Mouse (Mus musculus): ENCODE results near the gene Hba-a1. TPM values are rescaled to one million over a fixed set of nuclear protein-coding genes. Genes with fewer than 3 reads are reported as not detected.
"Not testable (repeated sequence)": the region's sequence is repeated elsewhere in the genome, so short reads cannot be mapped to it uniquely, and the experiment has no call there.

Hba-a1 gene
- 317 and 411 TPM in 2 replicates for polyA plus RNA-seq (2015; fragmentation: Nextera tagmentation; extraction: Ambion mirVana)

GRCm38 (mm10) chr11:32283091-32283777, at the start of gene Hba-a1:
TSS of gene Hba-a1 (plus strand) at chr11:32283511.
- DNase-seq (ENCODE audit: low spot score): not testable (repeated sequence)

DNA sequence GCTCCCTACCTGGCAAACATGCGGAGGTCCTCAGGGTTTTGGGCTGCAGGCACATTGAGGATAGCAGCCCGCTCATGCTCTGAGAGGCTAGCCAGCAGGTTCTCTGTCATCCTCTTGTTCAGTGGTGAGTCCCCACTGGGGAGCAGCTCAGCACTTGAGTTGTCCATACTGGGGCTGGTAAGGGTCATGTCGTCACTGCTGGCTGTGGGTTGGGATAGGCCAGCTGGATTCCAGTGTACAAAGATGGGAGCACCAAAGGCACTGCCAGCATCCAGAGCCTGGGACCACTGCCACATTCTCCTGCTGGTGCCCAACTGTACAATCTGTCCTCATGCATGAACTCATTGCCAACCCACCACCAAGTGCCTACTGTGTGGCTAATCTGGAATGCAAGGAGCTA, 49.4 kb upstream of the Hba-a1 start:
- no peak for TF ChIP-seq EP300 (optimal IDR thresholded peaks at IDR 0.05)
- TF ChIP-seq CTCF (IDR thresholded peaks at IDR 0.05; ENCODE audit: low read depth): no peak
- no peaks in the 10 kb centered on the region for H3K9me3 ChIP-seq (ENCODE audit: control insufficient read depth, low read length)
- no peak overlapping the region for H3K27ac ChIP-seq (replicated peaks)
- DNase-seq (ENCODE audit: low spot score) (no peak), ATAC-seq (ENCODE audit: low FRiP score, low TSS enrichment) (no peak)
- no peak overlapping the region for H3K4me2 ChIP-seq (replicated peaks; ENCODE audit: low read depth)
- no peak overlapping the region for H3K9ac ChIP-seq (ENCODE audit: low read length)
- H3K27me3 ChIP-seq (ENCODE audit: control insufficient read depth, insufficient read depth, low read length): no peaks in the 10 kb centered on the region
- H3K4me3 ChIP-seq (ENCODE audit: low read depth, low read length): no peak overlapping the region
- peaks cover 4% of the 10 kb centered on the region; the same call in 1 of the 2 replicates for H3K4me1 ChIP-seq (replicated peaks; ENCODE audit: control insufficient read depth, insufficient read depth)
- H3K36me3 ChIP-seq (ENCODE audit: control insufficient read depth, insufficient read depth, low read length): peaks cover 17% of the 10 kb centered on the region; the same call in 1 of the 2 replicates
- 95% methylated on average over 3 of the region's 3 CpGs for WGBS

More at GRCm38 (mm10) chr11:32283091-32283777, at the start of gene Hba-a1:
- 100% methylated on average over 1 of the region's 5 CpGs for WGBS
- H3K4me2 ChIP-seq (replicated peaks; ENCODE audit: low read depth); H3K27ac ChIP-seq (replicated peaks); H3K9me3 ChIP-seq (ENCODE audit: control insufficient read depth, low read length); H3K27me3 ChIP-seq (ENCODE audit: control insufficient read depth, insufficient read depth, low read length); H3K9ac ChIP-seq (ENCODE audit: low read length); H3K4me1 ChIP-seq (replicated peaks; ENCODE audit: control insufficient read depth, insufficient read depth); H3K36me3 ChIP-seq (ENCODE audit: control insufficient read depth, insufficient read depth, low read length); H3K4me3 ChIP-seq (ENCODE audit: low read depth, low read length): not testable (repeated sequence)
- peak; percentile 28; the same call in 1 of the 2 replicates for ATAC-seq (ENCODE audit: low FRiP score, low TSS enrichment)

GRCm38 (mm10) chr11:32234816-32235485, 48.4 kb upstream of the Hba-a1 start:
- Histone ChIP-seq H3K4me2 (replicated peaks; ENCODE audit: low read depth) (no peak overlapping the region), H3K4me1 (replicated peaks; ENCODE audit: control insufficient read depth, insufficient read depth) (peaks cover 4% of the 10 kb centered on the region; the same call in 1 of the 2 replicates), H3K36me3 (ENCODE audit: control insufficient read depth, insufficient read depth, low read length) (peaks cover 17% of the 10 kb centered on the region; the same call in 1 of the 2 replicates), H3K9ac (ENCODE audit: low read length) (no peak overlapping the region), H3K4me3 (ENCODE audit: low read depth, low read length) (no peak overlapping the region), H3K9me3 (ENCODE audit: control insufficient read depth, low read length) (no peaks in the 10 kb centered on the region), H3K27ac (replicated peaks) (0 out of 2 replicates have a peak overlapping the region, but pooled peaks have one; percentile 1), H3K27me3 (ENCODE audit: control insufficient read depth, insufficient read depth, low read length) (no peaks in the 10 kb centered on the region)
- no peak for DNase-seq (ENCODE audit: low spot score)
- ATAC-seq (ENCODE audit: low FRiP score, low TSS enrichment): no peak
- no peak for TF ChIP-seq CTCF (IDR thresholded peaks at IDR 0.05; ENCODE audit: low read depth)
- no peak for TF ChIP-seq EP300 (optimal IDR thresholded peaks at IDR 0.05)
- 78% methylated on average over 6 of the region's 6 CpGs for WGBS

GRCm38 (mm10) chr11:32235646-32236045, 47.7 kb upstream of the Hba-a1 start:
- peaks cover 17% of the 10 kb centered on the region; the same call in 1 of the 2 replicates for H3K36me3 ChIP-seq (ENCODE audit: control insufficient read depth, insufficient read depth, low read length)
- TF ChIP-seq EP300 (optimal IDR thresholded peaks at IDR 0.05): no peak
- TF ChIP-seq CTCF (IDR thresholded peaks at IDR 0.05; ENCODE audit: low read depth): no peak
- H3K4me2 ChIP-seq (replicated peaks; ENCODE audit: low read depth): no peak overlapping the region
- no peak for ATAC-seq (ENCODE audit: low FRiP score, low TSS enrichment)
- no peaks in the 10 kb centered on the region for H3K27me3 ChIP-seq (ENCODE audit: control insufficient read depth, insufficient read depth, low read length)
- no peaks in the 10 kb centered on the region for H3K9me3 ChIP-seq (ENCODE audit: control insufficient read depth, low read length)
- DNase-seq (ENCODE audit: low spot score): peak; percentile 55
- H3K4me1 ChIP-seq (replicated peaks; ENCODE audit: control insufficient read depth, insufficient read depth): peaks cover 4% of the 10 kb centered on the region; the same call in 1 of the 2 replicates
- WGBS: 27% methylated on average over 3 of the region's 3 CpGs
- no peak overlapping the region; the same call in 1 of the 2 replicates for H3K9ac ChIP-seq (ENCODE audit: low read length)
- H3K4me3 ChIP-seq (ENCODE audit: low read depth, low read length): no peak overlapping the region
- H3K27ac ChIP-seq (replicated peaks): 0 out of 2 replicates have a peak overlapping the region, but pooled peaks have one; percentile 1

- Histone ChIP-seq H3K4me3 (ENCODE audit: low read depth, low read length) (no peak overlapping the region), H3K27me3 (ENCODE audit: control insufficient read depth, insufficient read depth, low read length) (no peaks in the 10 kb centered on the region), H3K9ac (ENCODE audit: low read length) (no peak overlapping the region), H3K9me3 (ENCODE audit: control insufficient read depth, low read length) (no peaks in the 10 kb centered on the region), H3K4me2 (replicated peaks; ENCODE audit: low read depth) (no peak overlapping the region), H3K4me1 (replicated peaks; ENCODE audit: control insufficient read depth, insufficient read depth) (peaks cover 4% of the 10 kb centered on the region; the same call in 1 of the 2 replicates), H3K27ac (replicated peaks) (0 out of 2 replicates have a peak overlapping the region, but pooled peaks have one; percentile 24), H3K36me3 (ENCODE audit: control insufficient read depth, insufficient read depth, low read length) (peaks cover 15% of the 10 kb centered on the region; the same call in 1 of the 2 replicates)
- no peak for DNase-seq (ENCODE audit: low spot score)
- TF ChIP-seq CTCF (IDR thresholded peaks at IDR 0.05; ENCODE audit: low read depth) (no peak), EP300 (optimal IDR thresholded peaks at IDR 0.05) (no peak)
- no peak for ATAC-seq (ENCODE audit: low FRiP score, low TSS enrichment)
- 57% methylated on average over 2 of the region's 2 CpGs for WGBS
Measured at GRCm38 (mm10) chr11:32236132-32236531, 47.2 kb upstream of the Hba-a1 start.

Measured in stomach, postnatal 0 days (tissue).